Mouse (Mus musculus): ENCODE measurements around the gene Supt3. TPM values are rescaled to one million over a fixed set of nuclear protein-coding genes. Genes with fewer than 3 reads are reported as not detected.

The Supt3 gene
- polyA plus RNA-seq (2021; fragmentation: Nextera tagmentation), result 7.9 and 9.0 TPM in 2 replicates
- long read RNA-seq, experiment 1, partial matches to known transcripts, result 2 of 11 reads
- long read RNA-seq, experiment 1, other reads (novel, unspliced or antisense), result 6 of 11 reads
- long read RNA-seq, experiment 2, transcript Supt3-201 (12 exons, 1,508 nt), result major isoform, 14 of 23 reads
- long read RNA-seq, experiment 2, partial matches to known transcripts, result 2 of 23 reads
- long read RNA-seq, experiment 2, other reads (novel, unspliced or antisense), result 7 of 23 reads

GRCm38 (mm10) chr17:44776738-44777270, at the start of gene Supt3:
Gene Supt3, plus strand, starts transcription at chr17:44777152.

DNA sequence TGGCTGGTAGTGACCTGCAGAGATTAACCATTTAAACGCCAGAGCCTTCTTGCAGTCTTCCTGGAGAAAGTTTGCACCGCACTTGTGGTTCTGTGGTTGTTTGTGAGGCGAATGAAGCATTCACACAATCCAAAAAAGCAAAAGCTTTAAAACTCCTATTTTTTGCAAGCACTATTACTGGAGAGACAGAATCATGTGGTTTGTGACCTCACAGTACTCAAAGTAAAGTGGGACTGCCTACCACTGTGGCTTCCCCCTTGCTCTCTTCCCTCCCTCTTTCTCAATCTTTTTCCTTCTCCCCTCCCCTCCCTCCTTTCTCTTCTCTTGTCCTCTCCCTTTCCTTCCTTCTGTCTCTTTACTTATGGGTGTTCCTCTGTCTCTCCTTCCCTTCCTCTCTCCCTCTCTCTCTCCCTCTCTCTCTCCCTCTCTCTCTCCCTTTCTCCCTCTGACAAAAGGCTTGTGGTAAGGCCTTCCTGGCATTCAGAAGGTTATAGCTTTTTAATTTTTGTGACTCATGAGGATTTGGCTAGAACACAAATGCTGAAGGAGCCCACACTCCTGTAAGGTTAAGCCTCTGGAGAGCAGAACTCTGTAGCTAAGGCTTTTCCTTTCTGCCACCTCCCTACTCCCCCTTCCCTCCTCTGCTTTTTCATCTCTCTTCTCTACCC, 37.7 kb downstream of the Supt3 start, which contains the start of gene Runx2:
TSS of gene Runx2 (minus strand) at position 290 of the 668 bp plus-strand sequence.

Other genes with a start within 250 kb of the Supt3 start
- gene Runx2, start 37.6 kb downstream of the Supt3 start, polyA plus RNA-seq (2021; fragmentation: Nextera tagmentation), result 0.93 and 2.6 TPM in 2 replicates